Mouse (Mus musculus): ENCODE measurements at regions not wholly inside any gene's neighbourhood (a gene's known extent, or its start where the extent isn't known, plus 50 kb on each side); places are given as distances from the start of the nearest gene placed in this dataset.

DNA sequence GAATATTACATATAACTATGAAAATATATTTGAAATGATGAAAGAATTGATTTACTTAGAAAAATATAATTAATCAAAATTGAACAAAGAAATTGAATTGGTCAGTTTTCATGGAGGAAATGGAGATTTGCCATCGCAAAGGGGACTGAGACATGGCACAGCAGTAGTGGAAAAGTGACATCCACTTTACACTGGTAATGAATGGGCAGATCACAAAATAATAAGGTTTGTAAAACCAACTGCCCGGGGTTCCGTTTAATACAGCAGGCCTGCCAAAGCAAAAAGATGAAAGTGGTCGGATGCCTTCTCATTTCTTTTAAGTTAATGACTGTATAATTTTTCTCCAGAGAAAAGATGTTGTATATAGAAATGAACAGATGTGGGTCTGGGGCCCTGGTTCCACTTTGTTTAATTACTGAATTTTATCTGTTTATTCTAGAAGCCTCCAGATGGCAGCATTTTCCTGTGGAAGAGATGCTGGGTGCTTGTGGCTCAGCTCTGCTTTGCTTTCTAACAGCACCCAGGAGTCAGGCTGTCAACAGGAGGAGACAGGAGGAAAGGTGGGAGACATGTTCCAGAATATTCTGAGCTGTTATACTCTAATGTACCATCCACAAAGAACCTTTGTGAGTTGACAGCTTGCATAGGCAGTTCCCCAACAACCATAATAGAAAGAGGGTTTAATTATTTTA, 75.6 kb upstream of the Fbxl17 start:
- peak; percentile 53 for DNase-seq

DNA sequence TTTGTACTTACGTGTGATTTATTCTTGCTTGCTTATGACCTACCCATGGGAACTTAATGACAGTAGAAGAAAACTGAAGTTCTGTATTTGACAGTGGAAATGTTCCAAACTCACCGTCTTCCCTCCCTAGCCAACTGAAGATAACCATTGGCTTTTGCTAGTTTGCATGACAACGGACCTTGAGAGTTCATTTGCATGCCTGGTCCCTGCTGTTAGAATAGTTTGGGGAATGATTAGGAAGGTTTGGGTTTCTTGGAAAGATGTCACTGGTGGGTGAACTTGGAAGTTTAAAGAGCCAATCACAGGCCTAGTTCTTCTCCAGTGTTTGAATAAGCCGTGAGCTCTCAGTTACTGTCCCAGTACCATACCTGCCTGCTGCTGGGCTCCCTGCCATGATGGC, 83.1 kb upstream of the Fbxl17 start:
- no peak for DNase-seq

DNA sequence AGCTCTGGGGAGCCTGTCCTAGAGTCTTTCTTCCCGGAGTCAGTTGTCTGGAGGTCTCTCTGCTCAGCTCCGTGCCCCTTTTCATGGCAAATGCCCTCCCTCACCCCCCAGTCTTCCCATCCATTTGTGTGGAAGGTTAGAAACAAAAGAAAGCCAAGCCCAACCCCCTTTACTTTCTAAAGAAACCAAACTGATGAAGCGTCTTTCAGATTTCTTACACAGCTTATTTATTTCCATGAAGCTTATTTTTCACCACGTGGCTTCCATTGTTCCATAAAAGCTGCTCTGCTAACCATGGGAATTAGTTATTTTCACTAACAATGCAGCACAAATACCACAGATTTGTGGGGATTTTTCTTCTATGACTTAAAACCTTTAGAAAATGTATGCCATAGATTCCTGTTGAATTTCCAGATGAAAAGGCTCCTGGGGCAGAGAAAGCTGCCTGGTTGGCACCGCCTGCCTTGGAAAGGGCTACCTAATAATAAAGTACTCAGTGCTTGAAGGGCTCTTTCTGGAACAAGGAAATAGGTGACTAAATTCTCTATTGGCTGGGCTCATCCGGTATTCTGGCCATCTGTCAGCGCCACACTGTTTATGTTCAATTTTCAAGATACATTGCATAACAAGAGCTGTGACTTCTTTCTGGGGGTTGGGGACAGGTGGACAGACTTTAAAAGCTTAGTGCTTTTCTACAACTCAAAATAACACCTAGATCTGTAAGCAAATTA, 107.4 kb upstream of the Fbxl17 start:
- peak; percentile 78 for DNase-seq

DNA sequence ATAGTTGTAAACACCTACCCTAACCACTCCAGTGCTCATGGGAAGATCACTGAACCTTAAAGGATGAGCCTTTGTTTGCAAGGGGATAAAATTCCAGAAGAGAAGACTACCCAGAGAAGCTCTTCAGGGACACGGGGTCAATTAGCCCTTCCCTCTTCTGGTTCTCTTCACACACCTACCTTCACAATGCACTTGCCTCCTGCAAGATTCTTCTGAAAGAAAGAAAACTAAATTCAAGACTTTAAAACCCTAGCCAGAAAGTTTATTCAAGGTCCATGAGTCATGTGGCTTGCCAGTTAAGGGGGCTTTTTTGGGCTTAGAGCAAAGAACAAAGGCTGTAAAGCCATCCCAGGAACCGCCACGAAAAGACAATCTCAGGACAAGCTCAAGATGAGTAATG, 122.9 kb upstream of the Fbxl17 start:
- no peak for DNase-seq

DNA sequence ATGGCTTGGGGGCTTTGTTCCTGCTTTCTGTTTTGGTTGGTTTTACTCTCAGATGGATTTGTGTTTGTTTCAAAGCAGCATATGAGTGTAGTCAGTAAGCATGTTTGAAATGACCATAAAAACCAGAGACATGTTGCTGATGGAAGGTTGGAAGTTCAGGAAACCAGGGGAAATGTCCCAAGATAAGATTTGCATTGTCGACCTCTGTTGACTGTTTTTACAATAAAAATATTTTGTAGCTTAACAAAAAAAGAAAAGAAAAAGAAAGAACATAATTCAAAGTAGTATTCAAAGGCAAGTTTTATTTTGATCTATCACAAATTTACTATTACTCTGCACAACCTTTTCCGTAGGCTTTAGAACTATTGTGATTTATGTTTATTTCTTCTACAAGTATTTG, 137.8 kb upstream of the Fbxl17 start:
- DNase-seq: no peak

DNA sequence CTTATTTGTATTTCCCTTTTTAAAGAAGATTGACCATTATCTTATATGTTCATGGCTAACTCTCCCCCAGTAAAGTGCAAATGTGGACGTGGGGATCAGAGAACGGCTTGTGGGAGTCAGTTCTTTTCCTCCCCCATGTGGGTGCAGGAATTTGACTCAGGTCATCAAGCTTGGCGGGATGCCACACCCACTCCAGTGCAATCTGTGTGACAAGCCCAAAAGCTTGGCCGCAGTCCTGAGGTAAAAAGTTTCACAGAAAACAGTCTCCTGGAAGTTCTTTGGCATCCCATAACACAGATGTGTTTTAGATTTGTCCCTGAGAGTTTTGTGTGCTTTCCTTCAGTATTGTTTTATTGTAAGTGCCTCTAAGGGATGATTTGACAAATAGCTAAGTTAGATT, 144.6 kb upstream of the Fbxl17 start:
- DNase-seq: peak; percentile 18

DNA sequence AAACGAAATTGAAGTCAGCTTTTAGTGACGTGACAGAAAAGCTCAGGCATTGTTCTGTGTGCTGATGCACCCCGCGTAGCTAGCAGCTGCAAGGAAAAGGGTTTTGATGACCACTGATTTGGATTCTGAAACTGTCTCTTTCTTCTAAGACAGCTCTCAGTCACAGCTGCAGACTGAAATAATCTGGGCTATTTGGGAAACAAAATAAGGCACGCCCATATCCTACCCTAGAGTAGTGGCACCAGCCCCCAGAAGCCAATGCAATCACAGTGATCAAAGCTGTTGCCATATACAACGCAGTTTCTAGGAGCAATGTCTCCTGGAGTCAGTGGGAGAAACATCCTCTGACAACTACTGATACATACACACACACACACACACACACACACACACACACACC, 157.9 kb upstream of the Fbxl17 start:
- no peak for DNase-seq

DNA sequence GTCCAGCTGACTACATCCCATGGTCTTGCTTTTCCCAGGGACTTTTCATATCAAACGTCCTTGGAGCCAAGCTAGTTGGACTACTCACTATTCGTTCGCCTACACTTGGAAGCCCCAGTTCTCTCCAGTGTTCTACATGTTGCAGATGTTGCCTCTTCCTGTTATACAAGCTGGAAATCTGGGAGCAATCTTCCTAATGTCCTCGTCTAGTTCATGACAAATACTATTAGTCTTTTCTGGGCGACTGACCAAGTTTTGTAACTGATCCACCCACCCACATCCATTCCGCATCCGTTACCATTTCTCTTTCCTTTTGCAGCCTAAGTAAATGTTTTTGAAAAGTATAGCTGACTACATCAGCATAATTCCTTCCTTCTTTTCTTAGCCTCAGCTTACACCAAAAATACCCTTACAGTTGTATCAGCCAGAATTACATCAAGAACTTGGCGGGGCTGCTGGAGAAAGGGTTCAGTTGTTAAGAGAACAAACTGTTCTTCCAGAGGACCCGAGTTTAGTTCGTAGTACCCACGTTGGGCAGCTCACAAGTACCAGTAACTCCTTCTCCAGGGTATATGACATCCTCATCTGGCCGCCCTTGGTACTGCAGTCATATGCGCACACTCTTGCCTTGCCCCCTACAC, 161.1 kb upstream of the Fbxl17 start:
- DNase-seq: no peak

DNA sequence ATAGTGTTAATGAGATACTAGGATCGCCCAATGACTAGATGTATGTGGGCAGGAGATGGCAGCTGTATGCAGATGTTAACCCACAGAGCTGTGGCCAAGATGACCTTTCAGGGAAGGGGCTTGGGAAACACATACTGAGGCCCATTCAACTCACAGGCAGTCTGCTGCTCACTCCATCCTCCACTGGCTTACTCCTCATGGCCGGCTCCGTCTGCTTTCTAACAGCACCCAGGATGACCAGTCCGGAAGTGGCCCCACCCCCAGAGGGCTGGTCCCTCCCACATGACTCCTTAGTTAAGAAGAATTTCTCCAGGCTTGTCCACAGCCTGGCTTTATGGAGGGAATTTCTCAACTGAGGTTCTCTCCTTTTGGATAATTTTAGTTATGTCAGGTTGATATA, 161.8 kb upstream of the Fbxl17 start:
- DNase-seq: no peak

DNA sequence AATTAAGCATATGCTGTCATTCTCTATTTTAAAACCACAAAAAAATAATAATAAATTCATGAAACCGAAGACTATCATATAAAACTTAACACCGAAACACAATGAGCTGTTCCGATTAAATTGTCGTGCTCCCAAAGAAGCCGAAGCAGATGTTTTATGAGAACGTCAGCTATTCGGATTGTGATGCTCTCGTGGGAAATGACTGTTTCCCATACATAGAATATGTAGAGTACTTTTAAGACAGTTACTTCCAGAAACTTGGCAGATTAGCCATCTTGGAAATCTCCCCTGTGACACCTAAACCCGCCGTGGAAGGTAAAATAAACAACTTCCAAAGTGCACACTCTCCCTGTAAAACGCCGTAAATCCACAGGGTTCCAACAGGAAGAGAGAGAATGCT, 162.4 kb upstream of the Fbxl17 start:
- DNase-seq: no peak

DNA sequence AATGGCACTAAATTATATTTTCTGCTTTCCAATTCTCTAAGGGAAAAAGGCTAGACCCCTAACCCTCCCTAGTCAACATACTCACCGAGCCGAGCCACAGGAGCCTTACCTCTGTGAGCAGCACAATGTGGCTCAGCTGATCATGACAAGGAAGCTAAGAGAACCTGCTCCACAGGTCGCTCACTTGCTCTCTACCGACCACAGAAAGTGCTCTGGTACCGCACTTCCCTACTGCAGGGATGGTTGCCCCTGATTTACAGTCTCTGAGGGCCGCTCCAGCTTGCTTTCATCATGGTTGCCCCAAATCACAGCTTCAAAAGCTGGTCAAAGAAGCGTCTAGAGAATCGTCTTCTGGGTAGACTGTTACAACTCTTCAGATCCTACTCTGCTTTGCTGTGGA, 177.0 kb upstream of the Fbxl17 start:
- no peak for DNase-seq

DNA sequence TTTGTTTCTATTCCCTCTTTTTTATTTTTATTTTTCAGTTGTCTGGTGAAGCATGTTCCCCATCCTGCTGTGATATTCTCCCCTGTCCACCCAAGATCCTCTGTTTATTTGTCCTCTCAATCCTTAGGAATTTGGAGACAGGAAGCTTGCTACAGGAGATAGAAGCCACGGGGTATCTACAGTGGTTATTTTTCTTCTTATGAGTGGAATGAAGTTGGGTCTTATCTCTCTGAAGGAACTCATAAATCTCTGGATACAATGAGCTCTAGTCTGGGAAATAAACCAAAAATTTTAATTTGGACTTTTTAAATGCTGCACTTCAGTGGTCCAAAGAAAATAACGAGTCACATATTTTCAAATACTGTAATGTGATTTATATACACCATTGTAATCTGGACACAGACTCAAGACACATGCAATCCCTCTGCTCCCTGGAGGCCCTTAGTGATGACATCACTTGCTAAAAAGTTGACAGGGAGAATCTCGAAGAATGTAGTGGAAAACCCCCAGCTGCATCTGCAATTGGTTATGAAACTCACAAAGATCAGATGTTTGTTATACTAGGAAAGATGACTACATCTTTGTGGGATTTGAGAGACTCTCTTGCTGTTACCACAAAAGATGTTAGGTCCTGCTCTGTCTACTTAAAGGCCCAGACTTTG, 178.3 kb upstream of the Fbxl17 start:
- no peak for DNase-seq

DNA sequence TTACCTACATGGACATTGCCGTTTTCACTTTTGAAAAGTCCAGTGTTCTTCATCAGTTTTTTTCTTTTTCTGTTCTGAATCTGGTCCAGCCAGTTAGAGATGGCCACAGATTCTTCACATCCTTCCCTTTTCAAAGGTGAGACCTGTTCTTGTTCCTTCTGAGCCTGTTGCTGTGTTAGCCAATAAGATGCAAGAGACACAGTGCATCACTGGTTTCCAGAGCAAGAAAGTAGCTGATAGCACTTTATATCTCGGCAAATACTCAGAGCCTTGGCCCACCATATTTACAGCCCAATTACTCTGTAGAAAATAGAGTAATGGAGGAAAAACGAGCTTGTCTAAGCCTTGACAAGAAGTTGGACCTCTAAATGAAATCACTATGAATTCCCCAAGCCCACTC, 180.7 kb upstream of the Fbxl17 start:
- DNase-seq: no peak

DNA sequence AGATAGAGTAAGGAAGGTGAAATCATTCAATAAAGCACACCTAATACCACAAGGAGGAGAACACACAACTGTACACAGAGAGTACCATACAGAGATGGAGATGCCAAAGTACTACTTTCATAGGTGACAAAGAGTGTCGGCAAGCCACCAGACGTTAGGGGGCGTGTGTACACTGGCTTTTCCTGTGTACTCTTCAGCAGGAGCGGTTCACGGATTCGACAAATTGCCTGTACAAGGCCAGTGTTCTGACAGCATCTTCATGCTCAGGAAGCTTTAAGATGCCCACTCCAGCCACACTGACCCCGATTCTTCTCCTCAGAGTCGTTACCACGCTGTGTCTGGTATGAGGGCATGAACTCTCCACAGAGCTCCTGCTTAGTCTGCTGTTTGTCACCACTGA, 179.5 kb upstream of the Fer start:
- DNase-seq: peak; percentile 16

DNA sequence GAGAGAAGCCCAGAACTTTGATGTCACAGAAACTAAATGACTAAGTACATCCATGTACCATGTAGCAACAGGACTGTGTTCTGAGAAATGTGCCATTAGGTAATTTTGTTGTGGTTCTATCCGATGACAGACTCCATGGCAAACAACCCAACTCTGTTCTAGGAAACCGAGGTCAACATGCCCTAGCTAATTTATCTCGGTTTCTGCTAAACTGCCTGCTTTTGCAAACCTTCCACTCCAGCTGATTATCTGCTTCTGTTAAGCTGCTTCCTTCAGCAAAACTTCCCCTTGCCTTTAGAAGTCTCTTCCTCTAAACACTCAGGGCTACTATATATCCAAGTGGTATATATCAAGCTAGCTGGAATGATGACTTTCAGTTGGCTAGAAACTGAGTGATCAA, 178.8 kb upstream of the Fer start:
- DNase-seq: no peak

DNA sequence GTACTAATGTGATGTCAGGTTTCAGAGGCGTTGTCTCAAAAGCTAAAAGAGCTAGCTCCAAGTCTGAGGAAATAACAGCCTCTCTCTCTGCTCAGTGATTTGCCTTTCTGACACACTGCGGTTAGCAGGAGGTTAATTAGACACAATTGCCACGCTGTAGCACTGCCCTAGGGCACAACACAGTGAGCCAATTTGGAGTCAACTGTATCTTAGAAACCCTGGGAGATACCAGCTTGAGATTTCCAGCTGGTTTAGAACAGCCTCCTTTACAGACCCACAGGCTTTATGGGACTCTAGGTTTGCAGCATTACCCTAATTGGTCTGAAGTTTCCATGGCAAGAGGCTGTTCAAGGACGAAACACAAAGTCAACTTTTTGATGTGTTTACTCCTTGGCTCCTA, 176.9 kb upstream of the Fer start:
- DNase-seq: no peak

DNA sequence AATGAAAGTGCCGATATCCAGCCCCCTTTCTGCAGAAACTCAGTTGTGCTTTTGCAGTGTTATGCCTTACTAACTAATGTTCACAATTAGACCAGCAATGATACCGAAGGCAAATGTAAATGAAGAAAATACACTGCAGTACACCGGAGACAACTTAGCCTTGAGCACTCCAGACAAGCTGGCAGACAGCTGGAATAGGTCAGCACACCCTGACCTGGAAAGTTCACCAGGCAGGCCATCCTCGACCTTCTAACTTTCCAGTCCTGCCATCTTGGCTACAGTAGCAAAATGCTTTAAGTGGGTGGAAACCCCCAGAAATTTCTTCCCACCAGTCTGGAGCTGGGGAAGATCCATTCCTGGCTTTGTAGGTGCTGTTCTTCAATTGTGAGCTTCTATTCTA, 176.5 kb upstream of the Fer start:
- DNase-seq: no peak

DNA sequence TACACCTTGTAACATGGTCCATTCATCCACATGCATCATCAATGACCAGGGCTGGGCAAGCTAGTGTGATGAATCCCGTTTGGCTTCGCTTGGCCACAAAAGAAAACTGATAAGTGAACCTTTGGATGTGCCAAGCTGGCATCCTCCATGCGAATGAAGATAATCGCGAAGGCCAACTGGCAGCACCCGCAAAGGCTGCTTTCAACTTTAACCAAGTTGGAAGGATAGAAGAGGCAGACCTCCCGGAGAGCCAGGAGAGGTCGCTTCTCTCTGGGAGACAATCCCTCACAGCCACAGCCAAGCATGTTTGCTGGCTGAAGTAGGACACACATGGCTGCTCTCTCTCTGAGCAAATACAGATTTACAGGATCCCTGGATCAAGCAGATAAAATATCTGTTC, 173.6 kb upstream of the Fer start:
- no peak for DNase-seq

DNA sequence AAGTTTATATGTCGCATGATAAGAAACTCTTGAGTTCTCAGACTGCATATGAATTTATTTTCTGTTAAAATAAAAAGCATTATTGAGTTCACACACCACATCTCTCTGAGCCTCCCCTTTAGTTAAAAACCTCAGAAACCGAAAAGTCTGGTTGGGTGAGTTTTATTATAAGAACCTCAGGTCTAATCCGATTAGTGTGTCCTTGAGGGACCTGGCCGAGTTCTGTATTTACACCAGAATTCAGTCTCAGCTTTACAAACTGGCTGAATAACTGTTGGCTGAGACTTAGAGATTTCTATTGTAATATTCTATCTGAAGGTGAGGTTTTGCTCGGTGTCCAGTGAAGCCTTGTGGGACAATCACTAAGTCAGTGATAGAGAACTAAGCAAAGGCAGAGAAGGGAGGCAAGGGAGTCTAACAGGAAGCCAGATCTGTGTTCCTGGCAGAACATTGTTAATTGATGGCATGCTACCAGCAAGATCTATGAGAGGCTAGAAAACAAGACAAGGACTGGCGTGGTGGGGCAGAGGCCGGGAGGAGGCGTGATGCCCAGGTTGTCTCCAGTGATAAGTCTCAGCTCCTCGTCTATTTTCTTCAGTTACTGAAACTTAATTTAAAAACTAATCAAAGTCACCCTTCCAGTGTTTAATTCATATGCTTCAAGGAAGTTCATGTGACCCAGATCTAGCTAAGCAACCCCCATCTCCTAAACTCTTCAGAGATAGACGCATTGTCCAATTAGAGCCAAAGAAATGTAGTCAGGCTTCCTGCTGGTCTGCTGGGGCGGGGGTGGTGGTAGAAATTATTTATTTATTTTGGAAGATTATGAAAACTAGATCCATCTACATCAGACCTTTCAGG, 171.8 kb upstream of the Fer start:
- DNase-seq: peak; percentile 18

DNA sequence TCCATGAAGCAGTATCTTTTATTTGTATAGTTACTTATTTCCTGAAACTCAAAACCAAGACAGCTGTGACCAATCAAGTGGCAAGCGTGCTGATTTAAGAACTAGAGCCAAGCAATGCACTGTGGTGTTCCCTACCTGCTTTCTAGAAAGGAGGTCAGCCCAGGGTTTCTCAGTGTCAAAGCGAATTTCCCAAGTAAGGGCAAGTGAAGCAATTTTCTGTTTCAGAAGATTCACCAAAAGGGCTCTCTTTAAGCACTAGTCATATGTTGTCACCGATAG, 171.2 kb upstream of the Fer start:
- DNase-seq: peak; percentile 18

DNA sequence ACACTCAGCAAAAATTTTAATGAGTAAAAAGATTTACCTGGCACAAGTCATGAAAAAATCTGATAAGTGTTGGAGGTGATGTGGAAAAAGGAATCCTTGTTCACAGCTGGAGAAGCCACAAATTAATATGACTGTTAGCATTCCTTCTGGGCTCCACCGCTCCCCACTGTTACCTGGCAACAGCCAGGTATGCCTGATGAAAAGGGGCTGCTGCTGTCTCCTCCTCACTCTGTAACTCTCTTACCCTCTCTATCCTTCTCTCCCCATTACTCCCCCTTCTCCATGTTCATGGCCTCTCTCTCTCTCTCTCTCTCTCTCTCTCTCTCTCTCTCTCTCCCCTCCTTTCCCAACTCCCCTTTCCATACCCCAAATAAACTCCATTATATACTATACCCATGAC, 169.6 kb upstream of the Fer start:
- DNase-seq: no peak

DNA sequence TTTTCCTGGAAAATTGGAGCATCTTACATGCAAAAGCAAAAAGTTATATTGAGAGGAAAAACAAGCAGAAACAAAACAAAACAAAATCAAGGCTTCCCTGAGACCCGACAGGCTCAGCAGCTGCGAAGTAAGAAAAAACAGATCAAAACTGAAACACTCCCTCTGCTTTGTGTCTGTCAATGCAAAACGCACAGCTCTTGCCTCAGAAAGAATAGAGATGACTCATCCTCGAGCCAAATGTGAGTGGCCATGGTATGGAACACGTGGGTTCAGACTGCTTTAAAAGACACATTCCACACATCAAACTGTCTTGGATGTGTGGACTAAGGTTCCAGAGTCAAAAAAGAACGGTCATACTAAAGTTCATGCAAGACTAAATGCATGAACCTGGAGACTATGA, 163.3 kb upstream of the Fer start:
- no peak for DNase-seq

DNA sequence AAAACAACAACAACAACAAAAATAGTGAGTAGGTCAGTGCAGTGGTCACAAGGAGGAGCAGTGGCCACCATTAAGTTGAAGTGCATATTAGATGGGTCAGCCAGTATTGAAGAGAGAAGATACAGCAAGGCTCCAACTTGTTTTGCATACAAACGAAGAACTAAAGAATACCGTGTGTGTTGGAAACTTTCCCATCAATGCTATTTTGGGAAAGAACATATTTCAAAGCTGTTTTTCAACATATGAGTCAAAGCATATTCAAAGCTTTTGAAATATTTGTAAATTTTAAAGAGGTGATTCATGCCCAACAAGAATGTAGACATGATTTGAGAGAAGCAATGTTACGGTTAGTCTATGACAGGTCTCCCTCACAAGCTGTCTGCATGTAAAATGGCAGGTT, 157.9 kb upstream of the Fer start:
- no peak for DNase-seq

Measured in cerebellum, adult 9-11 months (tissue).